Mouse (Mus musculus) ES-Bruce4 (cell line): ENCODE data around the gene Myo1g.

ENCODE experiments used
- CTCF ChIP-seq: IDR thresholded peaks from one replicate; pipeline ENCODE4 v1.8.1; 2011; ENCODE audit warnings: low read depth, low read length
- POLR2A ChIP-seq: IDR thresholded peaks from one replicate; pipeline ENCODE4 v1.8.1; 2011; ENCODE audit warnings: low read length; ENCODE audit not compliant: insufficient read depth

DNA sequence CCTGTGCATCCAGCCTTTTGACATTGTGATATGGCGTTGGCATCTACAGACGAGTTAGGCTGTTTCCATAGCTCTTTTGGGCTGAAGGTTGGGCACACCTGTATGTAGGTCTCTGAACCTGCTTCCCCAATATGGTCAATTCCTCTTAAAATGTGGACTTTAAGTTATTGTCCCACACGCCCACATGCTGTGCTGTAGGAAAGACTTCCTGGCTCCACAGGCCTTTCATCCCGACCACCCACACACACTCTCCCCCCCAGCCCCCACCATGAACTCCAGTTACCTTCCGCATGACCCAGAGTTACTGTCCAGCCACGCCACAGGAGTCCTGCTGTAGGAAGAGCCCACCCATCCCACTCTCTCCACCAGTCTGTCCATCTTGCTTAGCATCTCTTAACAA lies 33.8 kb downstream of the Myo1g start:
- TF ChIP-seq CTCF: no peak
- no peak for TF ChIP-seq POLR2A
